Mouse (Mus musculus): ENCODE results near the gene C1s2. TPM values are rescaled to one million over a fixed set of nuclear protein-coding genes. Genes with fewer than 3 reads are reported as not detected.
"Not testable (repeated sequence)": the region's sequence is repeated elsewhere in the genome, so short reads cannot be mapped to it uniquely, and the experiment has no call there.

C1s2 gene
- 0.11 TPM in 1 of 2 replicates, not detected in the other for polyA plus RNA-seq (2016; fragmentation: Nextera tagmentation; extraction: Ambion mirVana)

DNA sequence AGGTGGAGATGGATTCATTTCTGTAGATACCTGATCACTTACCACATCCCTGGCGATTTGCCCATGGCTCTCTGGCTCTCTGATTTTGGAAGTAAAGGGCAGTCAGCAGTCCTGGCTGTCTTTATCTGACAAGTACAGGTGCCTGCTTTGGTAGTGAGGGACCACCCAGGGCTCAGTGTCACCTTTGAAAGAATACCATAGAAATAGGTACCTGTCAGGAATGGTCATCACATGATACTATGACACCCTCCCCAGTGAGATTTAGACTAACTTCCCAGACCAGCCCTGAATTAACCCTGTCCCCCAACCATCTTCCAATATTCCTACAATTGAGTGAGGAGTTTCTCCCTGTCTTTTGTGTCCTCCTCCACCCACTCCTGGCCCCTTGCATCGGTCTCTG is at the start of gene C1s2:
TSS of gene C1s2 (minus strand) at position 101 of the 400 bp plus-strand sequence.
- H3K4me3 ChIP-seq; H3K27me3 ChIP-seq (ENCODE audit: low read depth, poor library complexity, severe bottlenecking); H3K4me1 ChIP-seq; H3K9me3 ChIP-seq (replicated peaks); H3K27ac ChIP-seq (replicated peaks); H3K36me3 ChIP-seq; DNase-seq (ENCODE audit: low spot score): not testable (repeated sequence)
- 78% methylated on average over 2 of the region's 2 CpGs for WGBS

DNA sequence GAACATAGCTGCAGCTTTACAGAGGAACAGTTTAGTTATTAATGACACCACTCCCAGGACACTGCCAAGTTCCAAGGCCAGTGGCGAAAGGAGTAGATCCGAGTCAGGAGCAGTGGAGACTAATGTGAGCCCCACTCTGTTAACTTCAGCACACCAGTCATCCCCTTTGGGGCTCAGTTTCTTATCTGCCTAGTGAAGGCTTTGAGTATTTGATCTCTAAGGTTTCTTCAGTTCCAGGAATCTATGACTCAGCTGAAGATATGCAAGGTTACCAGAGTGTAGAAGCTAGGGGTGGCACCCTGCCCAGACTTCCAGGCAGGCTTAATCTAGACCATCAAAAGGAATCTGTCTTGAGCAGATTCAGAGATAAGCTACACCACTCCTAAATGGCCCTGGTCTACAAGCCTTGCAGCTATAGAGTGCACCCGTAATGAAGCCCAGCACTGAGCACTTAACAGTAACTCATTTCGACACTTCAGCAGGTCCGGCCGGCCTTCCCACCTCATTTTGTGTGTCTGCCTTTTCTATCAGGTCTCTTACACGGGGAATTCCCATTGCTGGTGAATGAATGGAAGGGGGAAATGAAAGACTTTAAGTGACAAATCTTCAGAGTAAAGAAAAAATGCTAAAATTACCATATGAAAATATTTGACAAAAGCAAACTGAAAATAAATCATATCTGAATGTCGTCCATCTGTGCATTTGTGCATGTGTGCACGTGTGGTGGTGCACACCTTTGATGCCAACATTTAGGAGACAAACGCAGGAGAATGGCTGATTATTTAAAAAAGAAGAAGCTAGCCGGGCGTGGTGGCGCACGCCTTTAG is 47.9 kb upstream of the C1s2 start:
- 93% methylated on average over 14 of the region's 14 CpGs for WGBS
- no peaks in the 10 kb centered on the region for H3K9me3 ChIP-seq (replicated peaks)

DNA sequence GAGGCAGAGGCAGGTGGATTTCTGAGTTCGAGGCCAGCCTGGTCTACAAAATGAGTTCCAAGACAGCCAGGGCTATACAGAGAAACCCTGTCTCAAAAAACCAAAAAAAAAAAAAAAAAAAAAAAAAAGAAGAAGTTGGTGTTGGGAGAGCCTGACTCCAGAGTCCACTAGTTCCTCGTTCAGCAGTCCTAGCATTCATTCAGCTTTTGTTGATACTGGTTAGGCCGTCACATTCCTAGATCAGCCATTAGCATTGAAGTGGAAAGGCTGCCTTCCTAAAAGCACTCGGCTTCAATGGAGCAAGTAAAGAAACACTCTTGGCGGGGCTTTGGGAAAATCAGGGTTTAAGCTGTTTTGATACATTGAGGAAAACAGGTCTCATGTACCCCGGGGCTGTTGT is 46.4 kb upstream of the C1s2 start:
- not testable (repeated sequence) for DNase-seq (ENCODE audit: low spot score); H3K4me3 ChIP-seq; H3K27ac ChIP-seq (replicated peaks); H3K4me1 ChIP-seq; H3K27me3 ChIP-seq (ENCODE audit: low read depth, poor library complexity, severe bottlenecking); H3K36me3 ChIP-seq; H3K9me3 ChIP-seq (replicated peaks)
- WGBS, result 67% methylated on average over 6 of the region's 6 CpGs

More for the DNA sequence above, 47.9 kb upstream of the C1s2 start:
- no peaks in the 10 kb centered on the region for H3K4me1 ChIP-seq
- H3K4me3 ChIP-seq, result no peak overlapping the region
- no peaks in the 10 kb centered on the region for H3K27me3 ChIP-seq (ENCODE audit: low read depth, poor library complexity, severe bottlenecking)
- no peaks in the 10 kb centered on the region for H3K36me3 ChIP-seq
- DNase-seq (ENCODE audit: low spot score), result no peak
- no peak overlapping the region for H3K27ac ChIP-seq (replicated peaks)

DNA sequence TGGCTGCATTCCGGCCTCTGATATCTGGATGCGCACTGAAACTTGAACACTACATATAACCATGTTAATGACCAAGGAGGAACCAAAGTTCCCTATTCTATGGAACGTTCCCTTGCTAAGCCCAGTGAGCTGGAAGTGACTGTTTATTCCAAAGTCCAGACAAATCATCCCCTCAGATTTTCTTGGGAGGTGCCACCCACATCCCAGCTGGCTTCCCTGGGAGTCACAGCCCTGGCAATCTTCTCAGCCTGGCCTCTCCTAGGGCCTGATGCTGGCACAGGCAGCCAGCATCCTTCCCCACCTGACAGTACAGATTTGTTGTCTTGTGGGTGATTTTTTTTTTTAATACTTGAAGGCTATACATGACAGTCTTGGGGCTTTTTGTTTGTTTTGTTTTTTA is 43.6 kb upstream of the C1s2 start:
- Histone ChIP-seq H3K4me1 (no peaks in the 10 kb centered on the region), H3K36me3 (peaks cover 9% of the 10 kb centered on the region; the same call in 1 of the 2 replicates), H3K27ac (replicated peaks) (no peak overlapping the region), H3K4me3 (no peak overlapping the region), H3K27me3 (ENCODE audit: low read depth, poor library complexity, severe bottlenecking) (no peaks in the 10 kb centered on the region), H3K9me3 (replicated peaks) (no peaks in the 10 kb centered on the region)
- WGBS, result 95% methylated on average over 3 of the region's 3 CpGs
- no peak for DNase-seq (ENCODE audit: low spot score)

DNA sequence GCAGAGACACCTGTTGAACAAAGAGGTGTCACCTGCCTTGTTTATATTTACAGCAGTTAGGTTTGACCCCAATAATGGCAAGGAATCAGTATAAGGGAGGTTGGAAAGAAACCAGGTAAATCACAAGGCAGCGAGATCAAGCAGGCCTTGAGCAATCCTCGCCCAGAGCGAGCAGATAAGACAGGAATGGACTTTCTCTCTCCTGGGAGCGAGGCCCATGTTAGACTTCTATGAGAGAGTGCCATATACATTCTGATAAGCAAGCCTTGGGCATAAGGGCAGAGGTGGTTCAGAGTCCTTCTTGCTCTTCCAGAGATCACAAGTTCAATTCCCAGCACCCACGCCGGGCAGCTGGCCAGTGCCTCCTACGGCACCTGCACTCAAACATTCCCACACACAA is 42.9 kb upstream of the C1s2 start:
- Histone ChIP-seq H3K4me3 (no peak overlapping the region), H3K27ac (replicated peaks) (no peak overlapping the region), H3K4me1 (no peaks in the 10 kb centered on the region), H3K27me3 (ENCODE audit: low read depth, poor library complexity, severe bottlenecking) (no peaks in the 10 kb centered on the region), H3K36me3 (peaks cover 14% of the 10 kb centered on the region), H3K9me3 (replicated peaks) (no peaks in the 10 kb centered on the region)
- no peak for DNase-seq (ENCODE audit: low spot score)
- WGBS, result 96% methylated on average over 7 of the region's 7 CpGs

DNA sequence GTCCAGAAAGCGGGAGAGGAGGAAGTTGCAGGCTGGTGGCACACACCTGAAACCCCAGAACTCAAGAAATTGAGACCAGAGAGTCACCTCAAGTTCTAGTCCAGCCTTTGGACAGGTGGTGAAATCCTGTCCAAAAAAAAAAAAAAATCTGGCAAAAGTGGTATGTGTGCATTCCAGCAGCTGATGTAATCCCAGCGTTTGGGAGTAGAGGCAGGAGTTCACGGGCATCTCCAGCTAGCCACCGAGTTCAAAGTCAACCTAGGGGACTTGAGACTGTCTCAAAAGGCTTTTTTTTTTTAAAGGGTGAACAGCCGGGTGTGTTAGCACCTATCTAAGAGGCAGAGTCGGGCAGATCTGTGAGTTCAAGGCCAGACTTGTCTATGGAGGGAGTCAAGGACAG is 40.3 kb upstream of the C1s2 start:
- no peaks in the 10 kb centered on the region for H3K9me3 ChIP-seq (replicated peaks)
- WGBS, result 90% methylated on average over 6 of the region's 6 CpGs
- H3K4me3 ChIP-seq, result no peak overlapping the region
- DNase-seq (ENCODE audit: low spot score), result no peak
- peaks cover 5% of the 10 kb centered on the region; the same call in 1 of the 2 replicates for H3K4me1 ChIP-seq
- H3K36me3 ChIP-seq, result peaks cover 14% of the 10 kb centered on the region
- no peak overlapping the region for H3K27ac ChIP-seq (replicated peaks)
- H3K27me3 ChIP-seq (ENCODE audit: low read depth, poor library complexity, severe bottlenecking), result no peaks in the 10 kb centered on the region

DNA sequence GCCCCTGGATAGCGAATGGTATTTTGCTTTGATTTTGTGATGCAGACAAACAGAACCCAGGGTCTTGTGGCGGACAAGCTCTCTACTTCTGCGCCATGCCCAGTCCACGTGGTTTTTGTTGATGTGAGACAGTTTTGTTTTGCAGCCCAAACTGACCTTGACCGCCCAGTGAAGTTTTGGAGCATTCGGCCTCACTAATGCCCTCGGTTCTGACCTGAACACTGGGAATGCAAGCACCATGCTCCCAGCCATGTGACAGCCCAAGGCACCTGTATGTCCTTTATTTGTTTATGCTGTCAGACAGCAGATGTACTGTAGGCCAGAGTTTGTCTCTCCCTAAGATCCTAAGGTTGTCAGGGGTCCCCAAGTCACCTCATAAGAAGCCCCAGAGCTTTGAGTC is 38.7 kb upstream of the C1s2 start:
- Histone ChIP-seq H3K4me3 (no peak overlapping the region), H3K36me3 (peaks cover 14% of the 10 kb centered on the region), H3K4me1 (peaks cover 5% of the 10 kb centered on the region; the same call in 1 of the 2 replicates), H3K27me3 (ENCODE audit: low read depth, poor library complexity, severe bottlenecking) (no peaks in the 10 kb centered on the region), H3K27ac (replicated peaks) (no peak overlapping the region), H3K9me3 (replicated peaks) (no peaks in the 10 kb centered on the region)
- WGBS, result 95% methylated on average over 7 of the region's 7 CpGs
- no peak for DNase-seq (ENCODE audit: low spot score)

DNA sequence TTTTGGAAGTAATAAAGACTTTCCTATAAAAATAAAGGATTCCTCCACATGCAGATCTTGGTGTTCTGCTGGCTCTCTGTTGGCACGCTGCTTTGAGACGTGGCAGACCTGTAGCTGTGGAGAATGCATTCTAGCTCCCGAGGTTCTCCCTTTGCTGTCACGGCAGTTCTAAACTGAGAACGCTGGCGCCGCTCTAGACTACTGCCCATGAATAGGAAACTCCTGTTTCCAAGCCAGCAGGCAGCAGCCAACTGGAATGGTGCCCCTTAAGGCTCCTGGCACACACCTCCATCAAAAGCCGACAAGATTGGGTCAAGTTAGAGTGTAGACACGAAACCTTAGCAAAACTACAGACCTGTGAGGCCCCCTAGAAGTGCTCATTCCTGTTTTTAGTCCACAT is 37.7 kb upstream of the C1s2 start:
- DNase-seq (ENCODE audit: low spot score), result no peak
- WGBS, result 89% methylated on average over 9 of the region's 9 CpGs

DNA sequence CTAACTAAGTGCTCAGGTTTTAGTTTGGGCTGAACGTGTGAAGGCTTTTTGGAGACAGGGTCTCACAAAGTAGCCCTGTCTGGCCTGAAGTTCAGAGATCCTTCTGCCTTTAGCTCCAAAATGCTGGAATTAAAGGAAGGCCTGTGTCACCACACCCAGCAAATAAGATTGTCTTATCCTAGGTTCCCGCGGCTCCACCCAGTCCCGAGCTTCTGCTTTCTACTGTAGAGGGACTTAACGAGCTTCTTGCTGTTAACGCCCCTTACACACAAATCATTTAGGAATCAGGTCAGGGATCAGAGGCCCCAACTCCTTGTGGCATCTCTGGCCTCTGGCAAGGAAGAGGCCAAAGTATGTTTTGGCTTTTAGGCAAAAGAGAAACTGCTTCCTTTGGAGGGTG is 36.2 kb upstream of the C1s2 start:
- H3K4me3 ChIP-seq, result no peak overlapping the region
- H3K9me3 ChIP-seq (replicated peaks), result no peaks in the 10 kb centered on the region
- H3K4me1 ChIP-seq, result peaks cover 8% of the 10 kb centered on the region; the same call in 1 of the 2 replicates
- no peak for DNase-seq (ENCODE audit: low spot score)
- peaks cover 17% of the 10 kb centered on the region for H3K36me3 ChIP-seq
- WGBS, result 70% methylated on average over 6 of the region's 6 CpGs
- H3K27ac ChIP-seq (replicated peaks), result no peak overlapping the region
- H3K27me3 ChIP-seq (ENCODE audit: low read depth, poor library complexity, severe bottlenecking), result no peaks in the 10 kb centered on the region

More for the DNA sequence above, 37.7 kb upstream of the C1s2 start:
- Histone ChIP-seq H3K4me1 (peaks cover 5% of the 10 kb centered on the region; the same call in 1 of the 2 replicates), H3K27me3 (ENCODE audit: low read depth, poor library complexity, severe bottlenecking) (no peaks in the 10 kb centered on the region), H3K4me3 (no peak overlapping the region), H3K27ac (replicated peaks) (no peak overlapping the region), H3K9me3 (replicated peaks) (no peaks in the 10 kb centered on the region), H3K36me3 (peaks cover 14% of the 10 kb centered on the region)

DNA sequence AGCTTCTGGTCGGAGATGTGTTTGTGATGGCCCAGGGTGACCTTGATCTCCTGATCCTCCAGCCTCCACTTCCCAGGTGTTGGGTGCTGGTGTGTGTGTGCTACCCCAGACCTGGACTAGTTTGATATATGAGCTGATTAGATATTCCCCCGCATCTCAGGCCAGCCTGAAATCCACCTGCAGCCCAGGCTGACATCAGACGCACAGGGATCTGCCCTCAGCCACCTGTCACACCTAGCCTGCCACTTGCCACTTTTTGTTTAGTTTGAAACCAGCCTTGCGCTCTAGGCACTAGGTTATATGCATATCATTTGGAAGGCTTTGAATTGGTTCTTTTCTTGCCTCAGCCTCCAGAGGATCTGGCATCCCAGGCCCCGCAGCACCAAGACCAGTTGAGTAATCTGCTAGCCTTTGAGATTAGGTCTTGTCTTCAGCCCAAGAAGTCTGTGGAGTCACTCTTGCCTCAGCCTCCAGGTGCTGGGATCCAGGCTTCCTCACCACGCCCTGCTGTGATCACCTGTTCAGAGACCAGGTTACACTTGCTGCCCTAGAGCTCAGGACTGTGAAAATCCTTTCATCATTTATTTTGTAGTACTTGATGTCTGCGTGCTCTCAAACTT is 34.5 kb upstream of the C1s2 start:
- Histone ChIP-seq H3K36me3 (peaks cover 13% of the 10 kb centered on the region), H3K27me3 (ENCODE audit: low read depth, poor library complexity, severe bottlenecking) (no peaks in the 10 kb centered on the region), H3K27ac (replicated peaks) (no peak overlapping the region), H3K9me3 (replicated peaks) (no peaks in the 10 kb centered on the region), H3K4me1 (peaks cover 8% of the 10 kb centered on the region; the same call in 1 of the 2 replicates), H3K4me3 (no peak overlapping the region)
- no peak for DNase-seq (ENCODE audit: low spot score)
- 91% methylated on average over 7 of the region's 7 CpGs for WGBS

DNA sequence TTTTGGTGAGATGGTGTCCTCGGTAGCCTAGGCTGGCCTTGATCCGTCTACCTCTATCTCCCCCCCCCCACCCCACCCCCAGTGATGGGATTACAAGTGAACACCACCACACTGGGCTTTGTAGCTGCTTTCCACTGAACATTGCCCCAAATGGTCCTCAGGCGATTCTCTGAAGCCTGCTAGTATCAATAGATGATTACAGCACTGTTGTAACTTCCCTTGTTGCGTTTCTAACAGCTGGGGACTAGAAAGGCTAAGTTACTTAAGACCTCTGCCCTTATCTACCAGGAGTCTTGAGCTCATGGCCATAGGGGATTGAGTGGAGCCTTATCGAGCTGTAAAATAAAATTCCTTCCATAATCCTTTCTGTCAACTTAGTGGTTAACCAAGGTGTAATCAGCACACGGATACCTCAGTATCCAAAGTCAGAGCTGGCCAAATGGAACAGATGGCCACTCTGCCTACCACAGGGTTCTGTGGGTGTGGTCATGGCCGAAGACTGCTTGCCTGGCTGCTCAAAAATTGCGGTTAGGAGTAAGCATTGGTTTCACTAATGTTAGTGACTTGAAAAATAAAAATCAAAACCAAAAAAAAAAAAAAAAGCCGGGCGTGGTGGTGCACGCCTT is 33.5 kb upstream of the C1s2 start:
- no peak for DNase-seq (ENCODE audit: low spot score)
- 88% methylated on average over 11 of the region's 11 CpGs for WGBS
- Histone ChIP-seq H3K4me1 (peaks cover 8% of the 10 kb centered on the region; the same call in 1 of the 2 replicates), H3K9me3 (replicated peaks) (no peaks in the 10 kb centered on the region), H3K27me3 (ENCODE audit: low read depth, poor library complexity, severe bottlenecking) (no peaks in the 10 kb centered on the region), H3K36me3 (peaks cover 6% of the 10 kb centered on the region), H3K27ac (replicated peaks) (no peak overlapping the region), H3K4me3 (no peak overlapping the region)

DNA sequence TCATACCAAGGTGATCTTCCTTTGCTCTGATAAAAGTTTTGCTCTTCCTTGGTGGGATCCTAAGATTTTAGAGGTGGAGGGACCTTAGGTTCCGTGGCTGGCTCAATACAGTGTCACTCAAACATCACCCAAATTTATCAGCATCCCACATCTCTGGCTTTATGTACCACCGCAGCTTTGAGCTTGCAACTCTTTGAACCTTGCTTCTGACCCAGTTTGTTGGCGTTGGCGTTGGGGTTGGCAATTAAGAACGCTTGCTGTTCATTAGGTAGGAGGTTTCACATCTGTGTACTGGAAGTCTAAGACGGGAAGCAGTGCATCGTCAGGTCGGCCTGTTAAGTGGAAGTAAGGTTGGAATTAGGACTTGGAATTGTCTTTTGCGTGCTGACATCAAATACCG is 29.1 kb upstream of the C1s2 start:
- peaks cover 15% of the 10 kb centered on the region for H3K4me1 ChIP-seq
- WGBS, result 90% methylated on average over 10 of the region's 10 CpGs
- no peaks in the 10 kb centered on the region for H3K27me3 ChIP-seq (ENCODE audit: low read depth, poor library complexity, severe bottlenecking)
- no peak overlapping the region for H3K27ac ChIP-seq (replicated peaks)
- 0 out of 2 replicates have a peak, but pooled peaks cover 3% of the 10 kb centered on the region for H3K36me3 ChIP-seq
- H3K4me3 ChIP-seq, result no peak overlapping the region
- H3K9me3 ChIP-seq (replicated peaks), result no peaks in the 10 kb centered on the region
- DNase-seq (ENCODE audit: low spot score), result no peak

DNA sequence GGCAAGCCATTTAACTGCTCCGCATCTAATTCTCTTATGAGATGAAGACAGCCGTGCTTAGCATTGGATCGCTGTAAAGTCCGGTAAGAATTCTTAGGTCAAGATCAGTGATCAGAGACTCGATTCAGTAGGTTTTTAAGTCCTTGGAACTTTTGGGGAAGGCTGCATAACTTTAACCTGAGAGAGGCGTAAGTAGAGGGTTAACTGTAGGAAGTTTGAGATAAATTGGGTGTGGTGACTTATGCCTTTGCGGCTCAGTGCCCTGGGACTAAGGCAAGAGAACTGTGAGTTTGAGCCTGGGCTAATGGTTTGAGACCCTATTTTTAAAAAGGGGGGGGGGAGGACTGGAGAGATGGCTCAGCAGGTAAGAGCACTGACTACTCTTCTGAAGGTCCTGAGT is 28.4 kb upstream of the C1s2 start:
- no peaks in the 10 kb centered on the region for H3K9me3 ChIP-seq (replicated peaks)
- H3K36me3 ChIP-seq, result 0 out of 2 replicates have a peak, but pooled peaks cover 3% of the 10 kb centered on the region
- H3K4me1 ChIP-seq, result peaks cover 15% of the 10 kb centered on the region
- no peak overlapping the region for H3K4me3 ChIP-seq
- no peaks in the 10 kb centered on the region for H3K27me3 ChIP-seq (ENCODE audit: low read depth, poor library complexity, severe bottlenecking)
- H3K27ac ChIP-seq (replicated peaks), result no peak overlapping the region
- 92% methylated on average over 7 of the region's 7 CpGs for WGBS
- no peak for DNase-seq (ENCODE audit: low spot score)

Measured in midbrain, embryonic 10.5 days (tissue).